Mouse (Mus musculus) brain, embryonic 14.5 days (tissue): Measurements from ENCODE around the gene Ubl4b. TPM values are rescaled to one million over a fixed set of nuclear protein-coding genes. Genes with fewer than 3 reads are reported as not detected.

Source experiments
- DNase-seq: peaks from one replicate; pipeline ENCODE4 v3.0.0-alpha.2; 2011; ENCODE audit warnings: low read depth
- CTCF ChIP-seq: fragments of 200-500 bp; IDR thresholded peaks from 2 replicates; pipeline ENCODE4 v1.5.1; 2012; ENCODE audit warnings: inconsistent platforms, mild to moderate bottlenecking, moderate library complexity, borderline replicate concordance; ENCODE audit not compliant: insufficient read depth, insufficient read length; ENCODE audit errors: extremely low read depth
- POLR2A ChIP-seq: fragments of 200-500 bp; IDR thresholded peaks from 2 replicates; pipeline ENCODE4 v1.6.1; 2012; ENCODE audit warnings: mild to moderate bottlenecking, inconsistent platforms, borderline replicate concordance; ENCODE audit not compliant: poor library complexity, insufficient read depth, insufficient read length, severe bottlenecking; ENCODE audit errors: extremely low read depth
- polyA plus RNA-seq: library from polyadenylated mRNA; depleted of rRNA; stranded (reverse); fragments of >200 nt; gene quantifications from 2 replicates; pipeline ENCODE4 v1.2.3, GENCODE M21; 2012

The Ubl4b gene
- polyA plus RNA-seq, 1 experiment = not detected

GRCm38 (mm10) chr3:107558740-107559139 lies 3.9 kb upstream of the Ubl4b start:
- DNase-seq = no peak

GRCm38 (mm10) chr3:107550409-107551049 lies 4.3 kb downstream of the Ubl4b start:
- DNase-seq = peak; percentile 88
- no peak for TF ChIP-seq POLR2A
- peak; percentile 82 for TF ChIP-seq CTCF

More at GRCm38 (mm10) chr3:107558740-107559139, 3.9 kb upstream of the Ubl4b start:
- TF ChIP-seq CTCF = no peak

GRCm38 (mm10) chr3:107546956-107547355 lies 7.9 kb downstream of the Ubl4b start:
- peak; percentile 77 for DNase-seq

GRCm38 (mm10) chr3:107545716-107546412 lies 9.0 kb downstream of the Ubl4b start:
- no peak for DNase-seq
- TF ChIP-seq CTCF = no peak
- TF ChIP-seq POLR2A = no peak

More at GRCm38 (mm10) chr3:107546956-107547355, 7.9 kb downstream of the Ubl4b start:
- TF ChIP-seq POLR2A (no peak), CTCF (no peak)

GRCm38 (mm10) chr3:107545278-107545677 lies 9.6 kb downstream of the Ubl4b start:
- TF ChIP-seq POLR2A = no peak
- no peak for TF ChIP-seq CTCF
- peak; percentile 70 for DNase-seq

- TF ChIP-seq CTCF (no peak), POLR2A (no peak)
- DNase-seq = no peak
These were observed 11.5 kb downstream of the Ubl4b start for GRCm38 (mm10) chr3:107543158-107544080.

GRCm38 (mm10) chr3:107542584-107542983 lies 12.3 kb downstream of the Ubl4b start:
- TF ChIP-seq POLR2A (no peak), CTCF (no peak)

GRCm38 (mm10) chr3:107537504-107537889 lies 17.4 kb downstream of the Ubl4b start:
- DNase-seq = no peak
- TF ChIP-seq POLR2A (no peak), CTCF (no peak)

More at GRCm38 (mm10) chr3:107542584-107542983, 12.3 kb downstream of the Ubl4b start:
- peak; percentile 62 for DNase-seq

- TF ChIP-seq POLR2A (no peak), CTCF (no peak)
- DNase-seq = peak; percentile 94
These were observed 17.9 kb downstream of the Ubl4b start for GRCm38 (mm10) chr3:107536810-107537503.

GRCm38 (mm10) chr3:107534951-107535350 lies 19.9 kb downstream of the Ubl4b start:
- no peak for DNase-seq

More at GRCm38 (mm10) chr3:107534951-107535350, 19.9 kb downstream of the Ubl4b start:
- TF ChIP-seq POLR2A (no peak), CTCF (no peak)
